Mouse (Mus musculus) megakaryocyte, embryonic 14.5 days (primary cell): ENCODE measurements around the gene Nav1.

Experiments used
- FLI1 ChIP-seq: IDR thresholded peaks from 2 replicates; pipeline ENCODE4 v1.6.1; 2012; ENCODE audit warnings: low read length, inconsistent platforms, mixed read lengths
- GATA1 ChIP-seq: IDR thresholded peaks from 3 replicates; pipeline ENCODE4 v1.6.1; 2012; ENCODE audit warnings: mixed read lengths, low read length, inconsistent platforms, borderline replicate concordance

GRCm38 (mm10) chr1:135495048-135495447 is 112.0 kb downstream of the Nav1 start:
- TF ChIP-seq GATA1 (no peak), FLI1 (no peak)
